Mouse (Mus musculus) effector memory CD4-positive, alpha-beta T cell, adult 5 months (primary cell): ENCODE results near the gene Olfr1510. TPM values are rescaled to one million over a fixed set of nuclear protein-coding genes. Genes with fewer than 3 reads are reported as not detected.

Experiments
- polyA plus RNA-seq: library from polyadenylated mRNA; unstranded; fragments of 100-300 nt; shearing (Covaris generic); gene quantifications from one replicate; pipeline ENCODE4 v1.2.1, GENCODE M21; 2017

Gene Olfr1510
- polyA plus RNA-seq: not detected

DNA sequence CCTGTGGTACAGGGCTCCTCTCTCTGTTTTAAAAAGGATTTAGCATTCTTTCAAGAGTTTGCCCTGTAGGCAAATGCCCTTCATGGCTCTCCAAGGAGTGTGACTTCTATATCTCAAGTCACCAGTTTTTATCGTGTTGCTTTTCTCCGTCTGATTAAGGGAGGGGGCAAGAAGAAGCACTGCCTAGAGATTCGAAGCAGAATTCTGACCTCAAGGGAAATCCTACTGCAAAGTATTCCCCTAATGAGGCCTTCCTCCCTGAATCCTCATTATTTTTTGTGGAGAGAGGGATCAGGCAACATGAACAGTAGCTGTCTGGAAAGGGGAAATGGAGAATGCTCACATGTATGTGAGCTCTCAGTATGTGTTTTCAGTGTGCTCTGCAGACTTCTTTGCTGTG is at the start of gene Olfr1510:
Gene Olfr1510 (minus strand): TSS at position 101 of the 400 bp plus-strand sequence.

DNA sequence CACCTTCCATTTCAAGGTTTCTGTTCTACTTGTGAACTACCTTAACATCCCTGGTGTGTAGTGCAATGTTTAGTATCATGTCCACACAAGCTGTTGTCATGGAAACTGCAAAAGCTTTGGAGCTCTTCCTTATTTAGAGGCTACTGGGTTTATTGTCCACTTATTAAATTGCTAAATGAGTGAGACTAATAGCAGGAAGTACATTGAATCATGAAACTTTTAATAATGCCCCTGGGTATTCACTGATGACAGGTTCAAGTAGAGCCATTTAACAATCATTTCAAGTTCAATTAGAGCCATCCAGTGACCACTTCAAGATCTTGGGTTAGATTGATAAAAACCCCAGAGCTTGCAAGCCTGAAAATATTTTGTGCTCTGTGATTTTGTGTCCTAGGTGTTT is 28.5 kb upstream of the Olfr1510 start, which contains the start of gene Olfr1509:
Gene Olfr1509 (plus strand): TSS at position 301 of the 400 bp plus-strand sequence.

DNA sequence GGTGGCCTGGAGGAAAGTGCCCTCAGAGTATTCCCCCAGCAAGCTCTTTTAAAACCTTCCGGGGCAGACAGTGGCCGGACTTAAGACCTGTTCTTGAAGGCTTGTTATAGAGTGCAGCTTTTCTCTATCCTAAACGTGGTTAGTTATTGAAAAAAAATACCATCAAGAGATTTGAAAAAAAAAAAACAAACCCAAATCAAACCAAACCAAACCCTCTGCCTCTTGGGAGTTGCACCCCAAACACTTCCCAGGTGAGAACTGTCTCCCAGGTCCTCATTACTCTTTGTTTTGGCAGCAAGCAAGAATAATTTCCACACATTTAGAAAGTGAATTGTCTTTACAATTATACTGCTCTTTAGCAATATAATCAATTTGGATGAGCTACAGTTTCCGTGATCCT is 16.9 kb downstream of the Olfr1510 start, which contains the start of gene Olfr1511:
Gene Olfr1511 (minus strand): TSS at position 101 of the 400 bp plus-strand sequence.

DNA sequence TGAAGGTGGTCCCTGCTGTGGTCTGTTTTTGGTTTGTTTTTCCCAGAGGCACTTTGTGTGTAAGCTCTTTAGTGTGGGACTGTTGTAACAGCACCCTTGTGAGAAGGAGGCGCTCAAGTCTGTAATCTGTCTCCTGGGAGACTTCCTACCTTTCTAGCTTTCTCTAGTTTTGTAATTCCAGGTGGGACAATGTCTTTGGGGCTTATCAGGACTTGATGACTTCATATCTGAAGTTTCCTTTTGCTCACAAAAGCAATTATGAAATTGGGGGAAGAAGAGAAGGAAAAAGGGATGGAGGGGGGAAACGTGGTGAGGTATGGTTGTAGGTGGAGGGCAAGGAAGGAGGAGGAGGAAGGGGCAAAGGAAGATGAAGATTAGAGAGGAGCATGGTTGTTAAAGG is 35.1 kb downstream of the Olfr1510 start, which contains the start of gene Olfr1512:
Gene Olfr1512 (minus strand): TSS at position 101 of the 400 bp plus-strand sequence.

Other genes starting within 250 kb of the Olfr1510 start
- gene Supt16, start 217.0 kb downstream of the Olfr1510 start, polyA plus RNA-seq: 14.9 TPM
- 29.7 TPM for gene Chd8, start 156.6 kb downstream of the Olfr1510 start, polyA plus RNA-seq
- gene Tox4, start 135.2 kb downstream of the Olfr1510 start, polyA plus RNA-seq: 128 TPM
- 24.1 TPM for gene Rab2b, start 134.8 kb downstream of the Olfr1510 start, polyA plus RNA-seq
- gene Mettl3, start 109.2 kb downstream of the Olfr1510 start, polyA plus RNA-seq: 51.2 TPM
- gene Sall2, start 85.6 kb downstream of the Olfr1510 start, polyA plus RNA-seq: 1.00 TPM
- gene Olfr1513, start 58.0 kb downstream of the Olfr1510 start, polyA plus RNA-seq: not detected
- gene Olfr1512, start 35.2 kb downstream of the Olfr1510 start, polyA plus RNA-seq: not detected
- not detected for gene Olfr1511, start 17.0 kb downstream of the Olfr1510 start, polyA plus RNA-seq
- gene Olfr1509, start 28.6 kb upstream of the Olfr1510 start, polyA plus RNA-seq: not detected
- gene Olfr1508, start 53.1 kb upstream of the Olfr1510 start, polyA plus RNA-seq: not detected
- not detected for gene Olfr1507, start 81.4 kb upstream of the Olfr1510 start, polyA plus RNA-seq